Mouse (Mus musculus): ENCODE measurements around the gene Gm20538.

Gene Gm20538

DNA sequence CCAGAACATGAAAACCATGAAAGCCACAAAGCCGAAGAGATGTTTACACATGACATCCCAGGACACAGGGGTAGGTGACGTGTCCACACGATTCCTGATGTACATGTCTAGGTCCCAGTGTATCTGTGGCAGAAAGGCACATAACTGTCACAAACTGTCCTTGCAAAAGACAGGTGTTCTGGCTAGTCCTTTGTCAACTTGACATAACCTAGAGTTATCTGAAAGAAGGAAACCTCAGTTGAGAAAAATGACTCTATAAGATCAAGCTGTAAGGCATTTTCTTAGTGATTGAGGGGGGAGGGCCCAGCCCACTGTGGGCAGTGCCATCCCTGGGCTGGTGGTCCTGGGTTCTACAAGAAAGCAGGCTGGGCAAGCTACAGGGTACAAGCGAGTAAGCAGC lies at the start of gene Gm20538:
Gm20538 (minus strand) TSS at position 101 of the 400 bp plus-strand sequence.
- no peak for DNase-seq (ENCODE audit: low read depth, low spot score)

DNA sequence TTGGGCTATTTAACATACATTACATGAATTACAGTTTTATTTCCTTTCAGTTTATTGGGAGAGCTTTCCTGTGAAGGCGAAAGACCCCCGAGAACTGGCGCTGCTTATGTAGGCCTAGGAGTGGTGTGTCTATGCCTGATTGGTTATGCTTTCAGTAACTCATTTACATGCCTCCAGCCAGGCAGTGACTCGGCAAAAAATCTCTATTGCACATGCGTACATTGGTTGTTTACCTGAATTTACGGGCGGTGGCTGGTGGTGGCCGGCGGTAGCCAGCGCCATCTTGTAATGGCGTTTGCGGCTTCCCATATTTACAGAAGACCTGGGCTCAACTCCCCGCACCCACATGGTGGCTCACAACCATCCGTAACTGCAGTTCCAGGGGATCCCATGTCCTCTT lies 41.5 kb upstream of the Gm20538 start:
- DNase-seq (ENCODE audit: low read depth, low spot score) = no peak

DNA sequence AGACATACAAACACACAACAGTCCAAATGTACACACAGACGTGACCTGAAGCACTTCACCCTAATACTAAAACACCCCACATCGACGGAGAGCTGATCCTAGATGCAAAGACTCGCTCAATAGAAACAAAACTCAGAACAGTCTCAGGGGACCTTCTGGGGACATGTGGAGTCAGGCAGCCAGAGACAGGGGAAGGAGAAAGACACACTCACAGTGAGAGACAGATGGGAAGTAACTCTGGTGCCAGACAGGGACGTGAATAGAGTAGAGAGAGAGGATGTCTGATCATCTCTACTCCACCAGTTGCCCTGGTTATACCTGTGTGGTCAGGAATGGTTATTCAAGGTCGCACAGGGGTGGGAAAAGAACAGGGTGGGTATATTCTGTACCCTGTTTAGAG lies 39.0 kb upstream of the Gm20538 start:
- no peak for DNase-seq (ENCODE audit: low read depth, low spot score)

DNA sequence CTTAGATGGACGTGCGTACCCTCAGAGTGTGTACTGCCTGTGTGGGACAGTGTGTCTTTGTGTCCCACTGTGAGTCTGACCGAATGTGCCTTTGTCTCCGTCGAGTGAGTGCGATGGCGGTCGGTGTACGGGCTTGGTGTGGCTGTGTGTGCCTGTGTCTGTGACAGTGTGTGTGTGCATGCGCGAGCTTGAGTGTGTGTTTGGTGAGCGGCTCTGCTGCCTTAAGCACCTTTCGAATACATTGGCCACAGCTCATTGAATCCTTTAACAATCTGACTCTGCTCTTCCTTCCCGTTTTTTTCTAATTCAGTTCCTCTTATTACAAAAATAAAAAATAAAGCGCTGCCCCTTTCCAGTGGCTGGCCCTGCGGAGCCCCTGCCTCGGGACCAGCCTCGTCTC lies 38.4 kb upstream of the Gm20538 start:
- no peak for DNase-seq (ENCODE audit: low read depth, low spot score)

GRCm38 (mm10) chr19:44589591-44590223 lies 37.1 kb upstream of the Gm20538 start:
- no peak for DNase-seq (ENCODE audit: low read depth, low spot score)

DNA sequence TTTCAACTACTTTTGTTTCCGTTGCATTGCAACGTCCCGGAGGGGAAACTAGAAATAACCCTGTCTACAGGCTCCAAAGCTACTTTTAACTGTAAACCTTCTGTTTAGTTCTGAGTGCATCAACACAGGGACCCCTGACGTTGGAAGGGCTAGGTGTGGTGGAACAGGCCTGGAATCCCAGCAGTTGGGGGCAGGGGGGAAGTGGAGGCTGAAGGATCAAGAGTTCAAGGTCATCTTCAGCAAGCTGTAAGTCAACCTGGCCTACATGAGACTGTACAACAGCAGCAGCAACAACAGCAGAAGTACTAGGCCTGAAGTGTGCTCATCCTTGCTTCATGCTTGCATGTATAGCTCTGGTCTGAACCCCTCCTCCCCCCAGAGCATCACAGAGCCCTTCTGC lies 35.4 kb upstream of the Gm20538 start:
- DNase-seq (ENCODE audit: low read depth, low spot score) = no peak

GRCm38 (mm10) chr19:44582638-44583309 lies 30.1 kb upstream of the Gm20538 start:
- DNase-seq (ENCODE audit: low read depth, low spot score) = peak; percentile 24

GRCm38 (mm10) chr19:44582103-44582502 lies 29.5 kb upstream of the Gm20538 start:
- DNase-seq (ENCODE audit: low read depth, low spot score) = no peak

- DNase-seq (ENCODE audit: low read depth, low spot score) = no peak
Measured at GRCm38 (mm10) chr19:44578038-44578437, 25.4 kb upstream of the Gm20538 start.

DNA sequence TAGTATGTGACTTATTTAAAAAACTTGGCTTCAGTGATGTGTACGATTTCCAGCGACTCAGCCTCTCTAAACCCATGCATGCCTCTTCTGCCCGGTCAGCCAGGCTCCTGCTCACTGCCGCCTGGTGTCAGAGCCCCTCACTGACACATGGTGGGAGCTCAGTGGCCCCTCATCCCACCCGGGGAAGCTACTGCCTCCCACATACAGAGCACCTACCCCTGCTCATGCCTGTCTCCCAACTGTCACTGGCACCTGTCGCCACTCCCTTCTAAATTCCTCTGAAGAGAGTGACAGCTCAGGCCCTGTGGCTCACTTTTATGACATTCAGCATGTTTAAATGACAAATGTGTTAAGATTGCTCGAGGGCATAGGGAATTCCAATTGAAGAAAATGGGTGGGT lies 23.6 kb upstream of the Gm20538 start:
- no peak for DNase-seq (ENCODE audit: low read depth, low spot score)

GRCm38 (mm10) chr19:44567763-44568162 lies 15.1 kb upstream of the Gm20538 start:
- DNase-seq (ENCODE audit: low read depth, low spot score) = no peak

GRCm38 (mm10) chr19:44564006-44564405 lies 11.4 kb upstream of the Gm20538 start:
- no peak for DNase-seq (ENCODE audit: low read depth, low spot score)

DNA sequence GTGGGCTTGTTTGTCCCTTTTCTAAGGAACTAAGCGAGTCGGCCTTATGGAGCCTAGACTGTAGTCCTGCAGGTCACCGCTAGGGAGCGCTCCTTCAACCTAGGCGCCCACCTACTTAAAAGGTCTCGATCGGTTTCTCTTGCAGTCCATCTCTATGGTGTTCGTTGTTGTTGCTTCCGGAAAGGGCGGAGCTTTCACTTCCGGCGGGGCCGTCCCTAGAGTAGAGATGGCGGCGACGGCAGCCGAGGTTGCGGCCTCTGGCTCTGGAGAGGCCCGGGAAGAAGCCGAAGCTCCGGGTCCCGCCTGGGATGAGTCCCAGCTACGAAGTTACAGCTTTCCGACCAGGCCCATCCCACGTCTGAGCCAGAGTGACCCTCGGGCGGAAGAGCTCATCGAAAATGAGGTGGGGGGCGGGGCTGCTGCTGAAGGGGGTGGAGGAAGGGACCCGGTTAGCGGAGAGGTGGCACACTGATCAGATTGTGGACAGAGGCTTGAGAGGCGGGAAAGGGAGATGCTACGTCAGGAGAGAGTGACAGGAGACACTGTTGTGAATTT lies 10.1 kb upstream of the Gm20538 start, which contains the start of gene Hif1an:
Hif1an (plus strand) TSS at position 199 of the 555 bp plus-strand sequence.
- peak; percentile 96 for DNase-seq (ENCODE audit: low read depth, low spot score)

DNA sequence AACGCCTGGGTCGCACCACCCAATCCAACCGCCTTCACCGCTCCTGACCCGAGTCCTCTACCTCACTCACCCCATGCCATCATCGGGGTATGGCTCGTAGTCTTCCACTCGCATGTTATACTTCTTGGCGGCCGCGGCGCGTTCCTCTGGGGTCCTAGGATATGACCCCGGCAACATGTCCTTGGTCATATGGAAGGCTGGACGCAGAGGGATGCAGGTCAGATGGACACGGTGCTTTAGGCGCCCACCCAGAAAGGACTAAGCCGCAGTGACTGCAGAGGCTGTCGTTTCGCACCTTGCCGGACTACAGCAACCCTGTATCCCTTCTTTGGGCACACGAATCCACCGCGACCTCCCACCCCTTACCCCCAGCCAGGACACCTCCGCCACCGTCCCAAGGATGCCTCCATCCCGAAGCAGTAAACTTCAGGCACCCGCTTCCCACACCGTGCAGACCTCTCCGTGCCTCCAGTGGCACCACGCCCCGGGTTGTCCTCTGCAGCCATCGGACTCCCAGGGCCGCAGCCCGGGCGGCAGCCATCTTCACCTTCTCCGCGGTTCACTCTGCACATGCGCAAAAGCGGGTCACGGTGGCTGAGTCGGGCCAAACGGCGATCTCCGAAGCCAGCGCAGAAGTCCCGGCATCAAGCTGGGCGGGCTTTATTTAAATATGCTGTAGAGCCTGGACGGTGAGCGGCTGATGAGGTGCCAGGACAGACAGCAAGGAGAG lies 2.4 kb upstream of the Gm20538 start, which contains the start of gene Ndufb8:
Ndufb8 (minus strand) TSS at position 580 of the 730 bp plus-strand sequence.
- peak; percentile 87 for DNase-seq (ENCODE audit: low read depth, low spot score)

- DNase-seq (ENCODE audit: low read depth, low spot score) = peak; percentile 2
Measured at GRCm38 (mm10) chr19:44554490-44554860, 1.8 kb upstream of the Gm20538 start.

- no peak for DNase-seq (ENCODE audit: low read depth, low spot score)
Measured at GRCm38 (mm10) chr19:44553286-44553685, 655 bp upstream of the Gm20538 start.

DNA sequence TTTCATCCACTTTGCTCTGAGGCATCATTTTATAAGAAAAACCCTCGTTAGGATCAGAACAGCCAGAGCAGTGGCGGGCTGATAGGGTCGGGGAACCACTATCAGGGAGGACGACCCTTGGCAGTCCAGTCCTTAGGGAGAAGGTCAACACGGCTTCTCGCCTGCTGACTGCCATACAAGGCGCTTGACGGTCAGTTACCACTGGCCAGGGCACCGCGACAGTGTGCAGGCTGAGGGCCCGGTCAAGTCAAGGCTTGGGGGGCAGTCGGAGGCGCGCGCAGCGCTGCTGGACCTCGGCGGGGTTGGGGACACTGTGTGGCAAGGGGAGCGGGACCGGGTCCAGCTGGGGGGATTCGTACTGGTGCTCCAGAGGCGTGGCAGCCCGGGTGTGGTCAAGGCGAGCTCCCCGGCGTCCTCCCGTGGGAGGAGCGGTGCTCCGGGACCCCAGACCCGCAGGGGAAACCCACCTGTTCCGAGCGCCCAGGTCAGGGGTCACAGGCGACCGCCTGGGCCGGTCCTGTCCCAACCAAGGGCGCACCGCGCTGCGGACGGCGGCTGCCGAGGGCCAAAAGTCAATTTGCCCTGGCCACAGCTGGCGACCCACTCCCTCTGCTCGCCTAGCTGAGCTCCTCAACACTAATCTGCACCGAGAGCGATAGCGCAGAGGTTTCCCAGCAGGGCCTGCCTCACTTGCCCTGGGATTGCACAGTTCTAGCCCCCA lies 7.2 kb downstream of the Gm20538 start, which contains the start of gene Sec31b:
Sec31b (minus strand) TSS at position 544 of the 721 bp plus-strand sequence.
- DNase-seq (ENCODE audit: low read depth, low spot score) = no peak

- DNase-seq (ENCODE audit: low read depth, low spot score) = peak; percentile 43
Measured at GRCm38 (mm10) chr19:44544775-44545174, 7.9 kb downstream of the Gm20538 start.

GRCm38 (mm10) chr19:44544372-44544771 lies 8.3 kb downstream of the Gm20538 start:
- DNase-seq (ENCODE audit: low read depth, low spot score) = no peak

GRCm38 (mm10) chr19:44542694-44543178 lies 9.9 kb downstream of the Gm20538 start:
- DNase-seq (ENCODE audit: low read depth, low spot score) = no peak

DNA sequence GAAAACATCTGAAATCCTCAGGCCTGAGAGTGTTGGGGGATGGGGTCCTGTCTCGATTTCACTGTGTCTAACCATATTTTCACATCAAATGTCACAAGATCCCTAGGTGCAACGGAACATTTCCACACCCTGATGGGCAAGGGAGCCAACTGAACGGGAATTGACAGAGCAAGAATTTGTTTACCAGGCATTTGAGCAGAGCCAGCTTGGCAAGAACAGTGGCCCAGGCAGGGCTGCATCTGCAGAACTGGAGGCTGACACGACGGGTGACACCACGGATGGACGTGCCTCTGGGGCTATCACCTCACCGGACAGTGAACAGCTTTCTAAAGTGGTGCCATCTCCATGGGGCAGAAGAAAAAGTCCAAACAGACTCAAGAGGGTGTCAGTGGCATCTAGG lies 15.2 kb downstream of the Gm20538 start:
- no peak for DNase-seq (ENCODE audit: low read depth, low spot score)

Data from telencephalon, adult 2 months (tissue).